Comparison of ENCODE assay signal across 9 mouse cellular contexts in genomic region chr9:72628591-72628990, GRCm38 (mm10). TPM values are rescaled to one million over a fixed set of nuclear protein-coding genes. Genes with fewer than 3 reads are reported as not detected.
A peak's percentile ranks its signal among the peaks of the same experiment; 100 is the strongest.
DNase-seq lines count a peak whose midpoint lies in the region; ATAC-seq and TF ChIP-seq lines count a peak whose summit lies in the region.
"Had no signal": no experiment of that assay in that cellular context is flagged by ENCODE, and none has a peak within 500 bp of the region (broad histone marks: within the 10 kb centered on the region; RNA-seq: fewer than 3 reads in every experiment).

No protein-coding gene starts in this region.

- DNase-seq in heart, adult 11 months, result peak; percentile 95
- DNase-seq in heart, postnatal 25 days (ENCODE audit: low spot score), result no peak
- DNase-seq in 416B (ENCODE audit: low read depth), result peak; percentile 60
- peak; percentile 62 for DNase-seq in forebrain, postnatal 0 days
- DNase-seq in kidney, postnatal 25 days, result peak; percentile 61 to 68
- DNase-seq in urinary bladder, postnatal 4 days (ENCODE audit: low spot score in 2 of 2), result no peak
- no peak for DNase-seq in midbrain, embryonic 10.5 days (ENCODE audit: low spot score)
- no peak for DNase-seq in embryo, embryonic 11 days

- no peak overlapping the region for H3K4me3 ChIP-seq in forebrain, postnatal 0 days (ENCODE audit: low read depth, low read length)
- H3K4me3 ChIP-seq in midbrain, embryonic 10.5 days, result no peak overlapping the region

- H3K27me3 ChIP-seq in forebrain, postnatal 0 days (ENCODE audit: insufficient read depth, low read length), result no peaks in the 10 kb centered on the region
- H3K27me3 ChIP-seq in midbrain, embryonic 10.5 days (ENCODE audit: low read depth, poor library complexity, severe bottlenecking), result no peaks in the 10 kb centered on the region
- H3K27me3 ChIP-seq: Patski had no signal

- 3% methylated on average over 2 of the region's 2 CpGs for WGBS in forebrain, postnatal 0 days
- WGBS in midbrain, embryonic 10.5 days, result 59% methylated on average over 2 of the region's 2 CpGs

- ATAC-seq in forebrain, postnatal 0 days, result peak; percentile 66; the same call in 1 of the 2 replicates
- ATAC-seq: Patski had no signal

- H3K9me3 ChIP-seq in forebrain, postnatal 0 days (ENCODE audit: low read length), result no peaks in the 10 kb centered on the region
- H3K9me3 ChIP-seq in midbrain, embryonic 10.5 days (replicated peaks), result no peaks in the 10 kb centered on the region

- intact Hi-C loops in heart, postnatal 25 days (cut with DNase I), result no loop called here

- 0 out of 2 replicates have a peak, but pooled peaks cover 3% of the 10 kb centered on the region for H3K4me1 ChIP-seq in forebrain, postnatal 0 days (ENCODE audit: insufficient read depth)
- H3K4me1 ChIP-seq in midbrain, embryonic 10.5 days, result peaks cover 14% of the 10 kb centered on the region

- no peak for TF ChIP-seq CTCF in forebrain, postnatal 0 days (IDR thresholded peaks at IDR 0.05; ENCODE audit: low read depth)

- H3K9ac ChIP-seq in forebrain, postnatal 0 days, result no peak overlapping the region

- H3K36me3 ChIP-seq in forebrain, postnatal 0 days (ENCODE audit: insufficient read depth), result no peaks in the 10 kb centered on the region
- peaks cover 4% of the 10 kb centered on the region; the same call in 1 of the 2 replicates for H3K36me3 ChIP-seq in midbrain, embryonic 10.5 days

- 0 out of 2 replicates have a peak overlapping the region, but pooled peaks have one; percentile 16 for H3K27ac ChIP-seq in forebrain, postnatal 0 days (ENCODE audit: low read depth, low read length)
- no peak overlapping the region for H3K27ac ChIP-seq in midbrain, embryonic 10.5 days (replicated peaks)

- H3K4me2 ChIP-seq in forebrain, postnatal 0 days (ENCODE audit: low read depth), result no peak overlapping the region

RNA-seq across cellular contexts. Expression of gene Nedd4, which starts 33.6 kb away (rescaled TPM):
- 100 to 1,000 TPM; 337 to 377 TPM for total RNA-seq in heart, postnatal 25 days (2021)
- total RNA-seq in forebrain, postnatal 0 days (2014; rRNA removed), result 391 and 472 TPM in 2 replicates
- polyA plus RNA-seq in forebrain, postnatal 0 days (2015; fragmentation: Nextera tagmentation; extraction: Ambion mirVana), result 180 and 278 TPM in 2 replicates
- polyA plus RNA-seq in midbrain, embryonic 10.5 days (2016; fragmentation: Nextera tagmentation; extraction: Ambion mirVana), result 605 and 682 TPM in 2 replicates

Comparison
In these comparisons a context has a peak if more than half of its experiments do, and no peak if none do; other contexts are left out.
1. DNase-seq: peak in heart, adult 11 months (single experiment), 416B (single experiment), forebrain, postnatal 0 days (single experiment) and kidney, postnatal 25 days (2 of 2); none in heart, postnatal 25 days (single experiment), urinary bladder, postnatal 4 days (0 of 2), midbrain, embryonic 10.5 days (single experiment) and embryo, embryonic 11 days (single experiment).